Mouse (Mus musculus) MEL (cell line): ENCODE results near the gene Zdhhc13. TPM values are rescaled to one million over a fixed set of nuclear protein-coding genes. Genes with fewer than 3 reads are reported as not detected.
A peak's percentile ranks its signal among the peaks of the same experiment; 100 is the strongest.

Source experiments
- DNase-seq: peaks from one replicate; pipeline ENCODE4 v3.0.0; 2011; ENCODE audit warnings: low read depth, low spot score
- H3K27ac ChIP-seq: 2 replicates; pipeline ENCODE4 v1.5.1; 2012; ENCODE audit warnings: low read depth, mild to moderate bottlenecking, control low read depth, low read length, moderate library complexity; ENCODE audit not compliant: control insufficient read depth
- H3K27me3 ChIP-seq, 2 experiments: fragments of 150-350 bp in 1 of 2; sonication (generic) in 1 of 2; 2 replicates each; pipeline ENCODE4 v1.6.1; 2012; ENCODE audit warnings: low read length in 2 of 2, mild to moderate bottlenecking in 2 of 2, improper control_type of control experiment in 1 of 2, moderate library complexity in 1 of 2; ENCODE audit not compliant: insufficient read depth in 2 of 2, control insufficient read depth in 1 of 2
- H3K36me3 ChIP-seq, 2 experiments: 2 replicates each; pipeline ENCODE4 v1.6.1; 2012 to 2014; ENCODE audit warnings: low read length in 2 of 2, improper control_type of control experiment in 1 of 2, inconsistent platforms in 1 of 2, mild to moderate bottlenecking in 1 of 2; ENCODE audit not compliant: insufficient read depth in 2 of 2, control insufficient read depth in 1 of 2
- H3K4me1 ChIP-seq, 2 experiments: fragments of 150-350 bp in 1 of 2; sonication (generic) in 1 of 2; 2 replicates each; pipeline ENCODE4 v1.6.1; 2012; ENCODE audit warnings: low read length in 2 of 2, improper control_type of control experiment in 1 of 2, mild to moderate bottlenecking in 1 of 2; ENCODE audit not compliant: insufficient read depth in 2 of 2, control insufficient read depth in 1 of 2
- H3K4me3 ChIP-seq, 2 experiments: fragments of 150-350 bp in 1 of 2; sonication (generic) in 1 of 2; 2 replicates each; pipeline ENCODE4 v1.5.1; 2012; ENCODE audit warnings: low read depth in 2 of 2, low read length in 2 of 2, mild to moderate bottlenecking in 2 of 2, moderate library complexity in 2 of 2, control low read depth in 1 of 2, improper control_type of control experiment in 1 of 2; ENCODE audit not compliant: control insufficient read depth in 1 of 2, insufficient read depth in 1 of 2
- H3K79me2 ChIP-seq: 2 replicates; pipeline ENCODE4 v1.6.1; 2012; ENCODE audit warnings: mild to moderate bottlenecking, low read length, moderate library complexity; ENCODE audit not compliant: control insufficient read depth, poor library complexity, insufficient read depth
- H3K9ac ChIP-seq: 2 replicates; pipeline ENCODE4 v1.6.1; 2012; ENCODE audit warnings: low read depth, mild to moderate bottlenecking, control low read depth, low read length, moderate library complexity; ENCODE audit not compliant: control insufficient read depth, poor library complexity, severe bottlenecking
- H3K9me3 ChIP-seq: fragments of 150-350 bp; sonication (generic); replicated peaks from 2 replicates; pipeline ENCODE4 v1.6.1; 2012; ENCODE audit warnings: mild to moderate bottlenecking, low read length, improper control_type of control experiment, moderate library complexity; ENCODE audit not compliant: insufficient read depth
- BHLHE40 ChIP-seq: IDR thresholded peaks from 2 replicates; pipeline ENCODE4 v1.6.1; 2012; ENCODE audit warnings: low read depth, mild to moderate bottlenecking, inconsistent platforms, low read length, improper control_type of control experiment, borderline replicate concordance
- CHD1 ChIP-seq: IDR thresholded peaks from 2 replicates; pipeline ENCODE4 v1.6.1; 2012; ENCODE audit warnings: low read depth, mild to moderate bottlenecking, inconsistent platforms, low read length, improper control_type of control experiment
- CHD2 ChIP-seq: IDR thresholded peaks from 2 replicates; pipeline ENCODE4 v1.6.1; 2011; ENCODE audit warnings: low read length, improper control_type of control experiment
- CTCF ChIP-seq, 3 experiments: IDR thresholded peaks in 2 of 3; conservative IDR thresholded peaks in 1 of 3; 2 replicates each; pipeline ENCODE4 v1.5.1; 2011 to 2012; ENCODE audit warnings: low read length in 3 of 3, low read depth in 2 of 3, mild to moderate bottlenecking in 2 of 3, improper control_type of control experiment in 1 of 3, inconsistent platforms in 1 of 3, mixed read lengths in 1 of 3, moderate library complexity in 1 of 3; ENCODE audit not compliant: control insufficient read depth in 1 of 3, insufficient read depth in 1 of 3, poor library complexity in 1 of 3, severe bottlenecking in 1 of 3
- E2F4 ChIP-seq: IDR thresholded peaks from 2 replicates; pipeline ENCODE4 v1.6.1; 2011; ENCODE audit warnings: low read depth, low read length, improper control_type of control experiment, borderline replicate concordance
- ELF1 ChIP-seq: IDR thresholded peaks from 2 replicates; pipeline ENCODE4 v1.6.1; 2014; ENCODE audit warnings: low read depth, mild to moderate bottlenecking, inconsistent platforms, low read length, improper control_type of control experiment, moderate library complexity
- EP300 ChIP-seq, 2 experiments: IDR thresholded peaks; 2 replicates each; pipeline ENCODE4 v1.6.1; 2011; ENCODE audit warnings: improper control_type of control experiment in 2 of 2, low read length in 2 of 2, low read depth in 1 of 2, mild to moderate bottlenecking in 1 of 2
- ETS1 ChIP-seq: IDR thresholded peaks from 2 replicates; pipeline ENCODE4 v1.6.1; 2012; ENCODE audit warnings: low read depth, mild to moderate bottlenecking, inconsistent platforms, low read length, improper control_type of control experiment, moderate library complexity
- GABPA ChIP-seq: IDR thresholded peaks from 2 replicates; pipeline ENCODE4 v1.6.1; 2012; ENCODE audit warnings: low read depth, mild to moderate bottlenecking, inconsistent platforms, low read length, improper control_type of control experiment, moderate library complexity
- GATA1 ChIP-seq: IDR thresholded peaks from 2 replicates; pipeline ENCODE4 v1.6.1; 2011; ENCODE audit warnings: low read depth, low read length, improper control_type of control experiment
- HCFC1 ChIP-seq: IDR thresholded peaks from 2 replicates; pipeline ENCODE4 v1.6.1; 2012; ENCODE audit warnings: low read depth, mild to moderate bottlenecking, inconsistent platforms, low read length, improper control_type of control experiment, moderate library complexity
- JUND ChIP-seq: IDR thresholded peaks from 2 replicates; pipeline ENCODE4 v1.6.1; 2011; ENCODE audit warnings: low read depth, mild to moderate bottlenecking, improper control_type of control experiment, low read length
- KAT2A ChIP-seq: conservative IDR thresholded peaks from 2 replicates; pipeline ENCODE4 v1.6.1; 2012; ENCODE audit warnings: low read depth, low read length, improper control_type of control experiment, inconsistent platforms
- MAFK ChIP-seq: IDR thresholded peaks from 2 replicates; pipeline ENCODE4 v1.6.1; 2011; ENCODE audit warnings: low read depth, mild to moderate bottlenecking, low read length, improper control_type of control experiment, borderline replicate concordance
- MAX ChIP-seq: IDR thresholded peaks from 2 replicates; pipeline ENCODE4 v1.6.1; 2011; ENCODE audit warnings: low read length, improper control_type of control experiment
- MAZ ChIP-seq: IDR thresholded peaks from 2 replicates; pipeline ENCODE4 v1.6.1; 2012; ENCODE audit warnings: low read depth, mild to moderate bottlenecking, inconsistent platforms, low read length, improper control_type of control experiment
- MEF2A ChIP-seq: IDR thresholded peaks from 2 replicates; pipeline ENCODE4 v1.6.1; 2014; ENCODE audit warnings: low read depth, mild to moderate bottlenecking, inconsistent platforms, low read length, improper control_type of control experiment; ENCODE audit not compliant: poor library complexity, insufficient replicate concordance, severe bottlenecking; ENCODE audit errors: extremely low read depth
- MXI1 ChIP-seq: IDR thresholded peaks from 2 replicates; pipeline ENCODE4 v1.6.1; 2011; ENCODE audit warnings: mild to moderate bottlenecking, low read depth, low read length, improper control_type of control experiment
- MYB ChIP-seq: IDR thresholded peaks from 2 replicates; pipeline ENCODE4 v1.6.1; 2011; ENCODE audit warnings: mild to moderate bottlenecking, low read depth, low read length, improper control_type of control experiment
- MYC ChIP-seq: IDR thresholded peaks from 2 replicates; pipeline ENCODE4 v1.6.1; 2011; ENCODE audit warnings: low read depth, mild to moderate bottlenecking, low read length, improper control_type of control experiment, moderate library complexity
- NELFE ChIP-seq: IDR thresholded peaks from 2 replicates; pipeline ENCODE4 v1.6.1; 2011; ENCODE audit warnings: low read depth, low read length, improper control_type of control experiment
- NRF1 ChIP-seq: IDR thresholded peaks from 2 replicates; pipeline ENCODE4 v1.6.1; 2014; ENCODE audit warnings: low read depth, mild to moderate bottlenecking, inconsistent platforms, low read length, improper control_type of control experiment, moderate library complexity; ENCODE audit not compliant: poor library complexity, insufficient read depth, severe bottlenecking
- POLR2A ChIP-seq, 2 experiments: IDR thresholded peaks; 2 replicates each; pipeline ENCODE4 v1.6.1; 2011 to 2012; ENCODE audit warnings: low read length in 2 of 2, mild to moderate bottlenecking in 2 of 2, control low read depth in 1 of 2, improper control_type of control experiment in 1 of 2, low read depth in 1 of 2, moderate library complexity in 1 of 2; ENCODE audit not compliant: control insufficient read depth in 1 of 2, insufficient read depth in 1 of 2, poor library complexity in 1 of 2
- POLR2AphosphoS2 ChIP-seq: IDR thresholded peaks from 2 replicates; pipeline ENCODE4 v1.6.1; 2011; ENCODE audit warnings: low read length, improper control_type of control experiment
- POLR2AphosphoS5 ChIP-seq: IDR thresholded peaks from 2 replicates; pipeline ENCODE4 v1.6.1; 2012; ENCODE audit warnings: low read depth, borderline replicate concordance, mild to moderate bottlenecking, inconsistent platforms, low read length, moderate library complexity, mixed read lengths
- RAD21 ChIP-seq: IDR thresholded peaks from 2 replicates; pipeline ENCODE4 v1.6.1; 2011; ENCODE audit warnings: mild to moderate bottlenecking, low read depth, low read length, improper control_type of control experiment
- SIN3A ChIP-seq: IDR thresholded peaks from 2 replicates; pipeline ENCODE4 v1.6.1; 2012; ENCODE audit warnings: low read length, improper control_type of control experiment, inconsistent platforms
- SMC3 ChIP-seq: IDR thresholded peaks from 2 replicates; pipeline ENCODE4 v1.6.1; 2011; ENCODE audit warnings: low read depth, low read length, improper control_type of control experiment
- TAL1 ChIP-seq: IDR thresholded peaks from 2 replicates; pipeline ENCODE4 v1.6.1; 2012; ENCODE audit warnings: mild to moderate bottlenecking, inconsistent platforms, low read length, moderate library complexity, mixed read lengths
- TBP ChIP-seq: IDR thresholded peaks from 2 replicates; pipeline ENCODE4 v1.8.0; 2011; ENCODE audit warnings: low read depth, low read length, improper control_type of control experiment
- UBTF ChIP-seq: IDR thresholded peaks from 2 replicates; pipeline ENCODE4 v1.6.1; 2012; ENCODE audit warnings: low read depth, mild to moderate bottlenecking, inconsistent platforms, low read length, improper control_type of control experiment, moderate library complexity, borderline replicate concordance; ENCODE audit not compliant: insufficient read depth
- USF1 ChIP-seq: IDR thresholded peaks from 2 replicates; pipeline ENCODE4 v1.6.1; 2014; ENCODE audit warnings: low read depth, mild to moderate bottlenecking, inconsistent platforms, low read length, improper control_type of control experiment, moderate library complexity
- USF2 ChIP-seq, 2 experiments: IDR thresholded peaks; 2 replicates each; pipeline ENCODE4 v1.6.1; 2011 to 2012; ENCODE audit warnings: improper control_type of control experiment in 2 of 2, low read length in 2 of 2, borderline replicate concordance in 1 of 2, inconsistent platforms in 1 of 2, low read depth in 1 of 2, mild to moderate bottlenecking in 1 of 2; ENCODE audit not compliant: insufficient read depth in 1 of 2
- ZC3H11A ChIP-seq: IDR thresholded peaks from 2 replicates; pipeline ENCODE4 v1.6.1; 2012; ENCODE audit warnings: low read depth, mild to moderate bottlenecking, inconsistent platforms, low read length, improper control_type of control experiment
- ZKSCAN1 ChIP-seq: IDR thresholded peaks from 2 replicates; pipeline ENCODE4 v1.6.1; 2012; ENCODE audit warnings: low read depth, mild to moderate bottlenecking, inconsistent platforms, low read length, improper control_type of control experiment, moderate library complexity
- ZMIZ1 ChIP-seq: IDR thresholded peaks from 2 replicates; pipeline ENCODE4 v1.6.1; 2012; ENCODE audit warnings: low read depth, mild to moderate bottlenecking, inconsistent platforms, low read length, improper control_type of control experiment, moderate library complexity
- ZNF384 ChIP-seq: IDR thresholded peaks from 2 replicates; pipeline ENCODE4 v1.6.1; 2012; ENCODE audit warnings: low read depth, mild to moderate bottlenecking, inconsistent platforms, low read length, improper control_type of control experiment
- polyA plus RNA-seq, 2 experiments: library from polyadenylated mRNA; stranded (reverse) in 1 of 2; unstranded in 1 of 2; fragments of >175 nt in 1 of 2; fragments of >200 nt in 1 of 2; gene quantifications; 2 replicates each; pipeline versions ENCODE4 v1.2.1 to v1.2.4; 2012; ENCODE audit warnings: low replicate concordance in 2 of 2, low read depth in 1 of 2; ENCODE audit not compliant: insufficient read length in 2 of 2, insufficient read depth in 1 of 2, missing spikeins in 1 of 2
- total RNA-seq: library from RNA; depleted of rRNA; stranded (reverse); fragments of 300-350 nt; gene quantifications from 2 replicates; pipeline ENCODE4 v1.2.3, GENCODE M21; 2012

Gene Zdhhc13
- total and polyA plus RNA-seq, 3 experiments = 32.8 to 46.1 TPM; not detected in 1

DNA sequence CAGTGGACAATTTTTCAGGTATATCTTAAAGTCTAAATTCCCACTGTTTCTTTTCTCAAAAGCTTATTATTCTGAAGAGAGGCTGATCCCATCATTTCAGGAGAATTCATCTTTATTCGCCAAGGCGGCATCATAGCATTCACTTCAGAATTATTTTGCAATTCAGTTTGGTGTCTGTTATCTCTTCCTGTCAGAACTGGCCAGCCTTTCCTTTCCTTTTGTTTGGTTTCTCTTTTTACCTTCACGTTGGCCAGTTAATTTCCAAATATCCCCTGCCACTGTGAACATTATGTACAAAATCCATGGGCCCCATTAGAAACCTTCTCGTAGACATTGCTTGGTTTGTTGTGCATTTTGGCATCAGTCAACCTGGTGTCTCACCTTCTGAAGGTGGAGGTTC is 70.6 kb downstream of the Zdhhc13 start:
- no peaks in the 10 kb centered on the region for H3K79me2 ChIP-seq
- TF ChIP-seq E2F4 (no peak), CHD2 (no peak), POLR2AphosphoS2 (no peak), SIN3A (peak; percentile 55), POLR2AphosphoS5 (no peak), SMC3 (no peak), MXI1 (peak; percentile 32), USF2 (IDR thresholded peaks at IDR 0.05; ENCODE audit: borderline replicate concordance in 1 of 2, insufficient read depth in 1 of 2, low read depth in 1 of 2, low read length in 2 of 2) (no peak), MYB (peak; percentile 62), CTCF (IDR thresholded peaks at IDR 0.05 in 2 of 3, conservative IDR thresholded peaks at IDR 0.05 in 1 of 3; ENCODE audit: control insufficient read depth in 1 of 3, insufficient read depth in 1 of 3, low read depth in 2 of 3, low read length in 3 of 3, poor library complexity in 1 of 3, severe bottlenecking in 1 of 3) (no peak), UBTF (no peak), ELF1 (no peak), JUND (0 out of 2 replicates have a peak, but pooled peaks have one; percentile 28), NRF1 (no peak), ZC3H11A (no peak), GATA1 (peak; percentile 78), MAFK (0 out of 2 replicates have a peak, but pooled peaks have one; percentile 48), ETS1 (peak; percentile 53; the same call in 1 of the 2 replicates), RAD21 (no peak), CHD1 (no peak), MYC (0 out of 2 replicates have a peak, but pooled peaks have one; percentile 39), TBP (no peak), MAZ (peak; percentile 31; the same call in 1 of the 2 replicates), NELFE (no peak), EP300 (IDR thresholded peaks at IDR 0.05; ENCODE audit: low read depth in 1 of 2, low read length in 2 of 2) (peak; percentile 92 to 93), ZNF384 (no peak), ZKSCAN1 (no peak), TAL1 (peak; percentile 84), MEF2A (no peak), POLR2A (IDR thresholded peaks at IDR 0.05; ENCODE audit: control insufficient read depth in 1 of 2, insufficient read depth in 1 of 2, low read depth in 1 of 2, low read length in 2 of 2, poor library complexity in 1 of 2) (no peak), HCFC1 (no peak), USF1 (no peak), GABPA (no peak), MAX (peak; percentile 46; the same call in 1 of the 2 replicates), ZMIZ1 (no peak), KAT2A (no peak), BHLHE40 (no peak)

More for the DNA sequence above, 70.6 kb downstream of the Zdhhc13 start:
- Histone ChIP-seq H3K27me3 (no peaks in the 10 kb centered on the region), H3K9me3 (no peaks in the 10 kb centered on the region), H3K4me1 (peaks cover 44 to 50% of the 10 kb centered on the region in 2 experiments), H3K4me3 (peak overlapping the region in 1 of 2 experiments; percentile 31; a peak in 2 of 4 replicates), H3K36me3 (peaks cover 0 to 49% of the 10 kb centered on the region in 2 experiments; a peak in 2 of 4 replicates), H3K9ac (peak overlapping the region; percentile 31; the same call in 1 of the 2 replicates), H3K27ac (peak overlapping the region; percentile 82)
- peak; percentile 56 for DNase-seq
